Mouse (Mus musculus) layer of hippocampus, postnatal 10 days (tissue): ENCODE measurements around the gene A630076J17Rik. TPM values are rescaled to one million over a fixed set of nuclear protein-coding genes. Genes with fewer than 3 reads are reported as not detected.

Experiments used
- DNase-seq, 2 experiments: peaks; one replicate each; pipeline ENCODE4 v3.0.0; 2021; ENCODE audit warnings: low spot score in 2 of 2
- total RNA-seq, 2 experiments: library from RNA; stranded (reverse); gene quantifications; 2 replicates each; pipeline ENCODE4 v1.2.3; 2021

A630076J17Rik gene
- total RNA-seq, 2 experiments from 2014 or later = not detected

DNA sequence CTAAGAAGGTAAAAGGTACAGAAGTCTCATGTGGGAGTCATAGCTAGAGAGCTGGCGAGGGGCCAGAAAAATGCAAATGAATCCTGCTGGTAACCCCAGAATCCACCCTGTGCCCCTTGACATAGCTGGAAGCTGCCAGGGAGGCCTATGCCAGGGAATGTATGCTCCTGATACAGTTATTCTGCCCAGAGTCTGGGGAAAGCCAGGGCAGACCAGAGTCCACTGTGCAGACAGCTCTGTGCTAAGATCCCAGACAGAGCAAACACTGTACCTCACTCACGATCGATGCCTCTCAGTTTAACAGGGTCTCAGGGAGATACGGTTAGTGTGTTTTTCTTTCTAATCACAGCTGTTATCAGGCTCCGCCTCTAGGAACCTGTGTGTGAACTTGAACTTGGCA, 592 bp upstream of the A630076J17Rik start:
- no peak for DNase-seq

DNA sequence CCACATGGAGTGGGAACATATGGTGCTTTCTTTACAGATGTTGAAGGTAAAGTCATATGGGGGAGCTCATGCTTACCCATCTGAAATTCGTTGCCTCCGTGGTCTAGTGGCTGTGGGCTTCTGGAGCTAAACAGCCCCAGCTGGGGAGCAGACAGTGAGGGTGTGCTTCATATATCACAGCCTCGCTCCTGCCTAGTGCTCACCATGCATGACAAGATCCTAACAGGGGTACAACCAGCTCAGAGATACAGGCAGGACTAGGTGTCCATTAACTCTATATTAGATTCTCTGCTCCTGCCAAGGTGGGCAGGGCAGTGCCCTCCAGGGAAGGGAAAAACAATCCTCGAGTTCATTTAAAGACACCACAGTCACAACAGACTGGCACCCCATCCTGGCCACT, 788 bp downstream of the A630076J17Rik start:
- no peak for DNase-seq

DNA sequence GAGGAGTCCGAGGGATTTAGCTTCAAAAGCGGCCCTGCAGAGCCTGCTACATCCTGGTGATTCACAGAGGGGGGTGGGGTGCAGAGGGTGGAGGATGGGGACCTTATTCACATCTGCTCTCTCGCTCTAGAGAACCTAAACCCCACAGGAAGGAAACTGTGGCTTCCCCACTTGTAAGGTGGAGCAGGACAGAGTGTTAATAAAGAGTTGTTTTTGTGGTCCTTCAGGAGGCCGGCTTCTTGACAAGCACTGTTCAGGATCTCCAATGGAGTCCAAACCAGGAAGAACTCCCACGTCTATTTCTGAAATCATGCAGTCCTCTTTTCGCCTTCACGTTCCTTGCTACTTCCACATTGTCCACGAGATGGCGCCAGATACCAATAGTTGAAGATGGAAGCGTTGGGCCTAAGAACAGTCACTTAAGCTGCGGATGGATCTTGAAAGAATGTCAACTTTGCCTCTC, 3.0 kb downstream of the A630076J17Rik start:
- peak; percentile 94 to 95 for DNase-seq

DNA sequence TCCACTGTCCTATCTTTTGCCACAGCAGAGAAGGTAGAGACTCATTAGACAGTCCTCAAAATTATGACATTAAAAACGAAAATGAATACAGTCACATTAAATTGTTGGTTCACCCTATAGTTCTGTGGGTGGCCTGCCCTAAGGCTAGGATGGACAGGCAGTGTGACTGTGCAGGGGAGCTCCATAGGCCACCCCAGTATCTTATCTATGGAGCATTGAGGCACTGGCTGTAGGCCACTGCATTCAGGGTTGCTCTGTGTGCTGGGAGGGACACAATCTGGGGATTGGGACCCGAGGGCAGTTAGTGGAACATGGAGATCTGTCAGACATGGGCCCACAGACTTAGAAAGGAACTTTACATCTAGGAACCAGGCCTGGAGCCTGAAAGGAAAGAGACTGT, 3.5 kb downstream of the A630076J17Rik start:
- no peak for DNase-seq

DNA sequence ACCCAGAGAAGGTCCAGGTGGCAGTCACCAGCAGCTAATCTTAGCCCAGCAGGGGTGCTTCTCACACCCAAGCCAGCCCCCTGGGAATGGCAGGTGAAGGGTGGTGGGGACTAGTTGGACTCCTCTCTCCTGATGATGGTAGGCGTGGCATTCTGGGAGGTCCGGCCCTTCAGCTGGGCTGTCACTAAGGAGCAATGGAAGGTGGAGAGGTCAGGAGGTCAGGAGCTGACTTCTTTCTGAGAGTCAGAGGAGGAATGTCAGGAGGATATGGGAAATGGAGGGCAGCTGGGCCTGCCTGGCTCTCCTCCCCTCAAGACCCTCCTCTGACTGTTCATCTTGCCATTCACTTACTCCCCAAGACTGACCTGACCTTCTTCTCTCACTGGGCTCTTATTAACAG, 7.6 kb downstream of the A630076J17Rik start:
- DNase-seq = no peak

DNA sequence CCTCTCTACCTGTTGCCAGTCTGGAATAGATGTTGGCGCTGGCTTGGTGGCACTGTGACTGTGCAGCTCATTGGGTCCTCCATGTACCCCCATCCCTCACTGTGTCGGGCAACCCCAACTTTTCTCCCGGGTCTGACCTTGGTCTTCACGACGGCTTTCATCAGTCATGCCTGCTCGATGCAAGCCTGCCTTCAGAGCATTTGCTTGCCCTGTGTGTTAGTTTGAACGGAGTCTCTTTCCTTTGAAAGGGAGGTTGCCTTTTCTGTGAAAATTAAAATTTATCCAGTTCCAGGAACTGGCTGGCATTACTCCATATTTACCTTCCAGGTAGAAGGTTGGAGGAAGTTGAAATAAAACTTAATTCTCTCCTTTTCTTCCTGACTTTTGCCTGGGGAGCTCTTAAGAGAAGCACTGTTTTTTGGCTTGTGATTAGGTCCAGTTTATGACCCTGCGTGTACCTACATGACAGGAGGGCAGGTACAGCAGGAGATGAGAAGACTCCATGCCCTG, 8.1 kb downstream of the A630076J17Rik start:
- DNase-seq = no peak

DNA sequence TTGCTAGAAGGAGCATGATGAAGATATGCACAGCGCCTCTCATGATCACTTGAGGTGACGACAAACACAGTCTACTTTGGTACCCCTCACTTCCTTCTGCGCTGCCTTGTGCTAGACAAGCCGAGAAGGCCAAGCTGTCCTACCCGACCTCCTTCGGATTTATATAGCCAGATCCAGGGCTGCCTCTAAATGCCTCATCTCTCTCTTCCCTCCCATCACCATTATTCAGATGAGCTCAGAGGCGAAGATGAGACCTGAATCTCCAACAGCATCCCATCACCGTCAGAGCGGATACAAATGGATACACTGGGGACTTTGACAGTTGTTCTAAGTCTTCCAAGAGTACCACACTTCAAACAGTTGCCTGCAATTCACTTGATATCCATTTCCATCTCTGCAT, 9.2 kb downstream of the A630076J17Rik start, which contains the start of gene Prok1:
Gene Prok1, minus strand, starts transcription at position 101 of the 400 bp plus-strand sequence.
- DNase-seq = no peak

DNA sequence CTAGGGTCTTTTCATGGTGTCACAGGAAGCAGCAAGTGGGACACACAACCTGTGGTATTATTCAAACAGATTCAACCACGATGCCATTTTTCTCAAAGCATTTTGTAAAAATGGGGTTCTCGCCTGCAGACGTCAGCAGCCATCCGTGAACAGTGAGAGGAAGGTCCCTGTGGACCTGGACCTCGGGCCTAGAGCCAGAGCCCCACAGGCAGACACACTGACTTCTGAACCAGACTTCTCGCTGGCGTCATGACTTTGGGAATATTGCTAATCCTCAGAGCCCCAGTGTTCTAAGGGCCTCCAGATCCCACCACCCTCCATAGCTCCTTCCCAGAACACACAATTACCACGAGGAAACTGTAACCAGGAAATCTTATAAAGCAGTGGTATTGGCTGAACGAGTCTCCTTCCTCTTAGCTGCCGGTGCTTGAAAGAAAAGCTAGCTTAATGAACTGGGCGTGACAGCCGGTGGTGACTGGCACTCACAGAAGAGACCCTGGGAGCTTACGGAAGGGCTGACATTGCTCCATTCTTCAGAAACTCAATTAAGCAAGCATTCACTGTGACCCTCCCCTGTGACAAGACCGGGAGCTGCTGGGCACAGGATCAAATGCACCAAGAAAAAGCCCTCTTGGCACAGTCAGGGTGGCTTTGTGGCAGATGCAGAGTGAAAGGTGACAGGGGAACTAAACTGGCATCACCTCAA, 11.1 kb downstream of the A630076J17Rik start:
- no peak for DNase-seq

DNA sequence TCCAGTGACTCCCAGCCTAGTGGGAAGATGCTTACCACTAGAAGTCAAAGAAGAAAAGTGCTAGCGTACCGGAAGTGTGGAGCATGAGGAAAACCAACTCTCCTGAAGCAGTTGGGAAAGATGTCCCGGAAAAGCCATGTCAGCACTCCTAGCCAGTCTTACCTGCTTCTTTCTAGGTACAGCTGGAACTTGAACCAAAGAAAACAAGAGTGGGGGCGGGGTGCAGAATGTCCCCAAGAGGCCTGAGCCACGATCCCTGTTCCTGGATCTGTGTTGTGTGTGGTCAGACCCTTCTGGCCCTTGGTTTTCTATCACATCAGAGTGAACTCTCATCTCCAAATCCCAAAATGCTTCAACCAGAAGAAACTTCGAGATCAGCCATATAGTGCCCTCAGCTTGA, 16.5 kb downstream of the A630076J17Rik start:
- no peak for DNase-seq

DNA sequence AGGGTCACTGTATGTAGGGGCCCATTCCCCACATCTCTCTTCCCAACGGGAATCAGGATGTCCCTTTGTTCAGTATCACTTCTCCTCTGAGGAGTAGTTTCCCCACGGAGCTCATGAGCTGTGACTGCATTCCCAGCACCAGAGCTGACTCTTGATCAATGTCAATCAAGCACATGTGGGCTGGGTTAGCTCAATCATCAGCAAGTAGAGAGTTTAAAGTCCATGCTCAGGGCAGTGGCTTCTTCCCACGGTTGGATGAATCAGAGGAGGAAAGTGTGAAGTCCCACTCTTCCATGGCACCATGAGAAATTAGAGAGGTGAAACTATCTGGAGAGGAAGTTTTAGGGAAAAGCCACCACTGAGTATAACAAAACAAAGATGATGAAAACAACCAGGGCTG, 18.6 kb downstream of the A630076J17Rik start:
- no peak for DNase-seq

DNA sequence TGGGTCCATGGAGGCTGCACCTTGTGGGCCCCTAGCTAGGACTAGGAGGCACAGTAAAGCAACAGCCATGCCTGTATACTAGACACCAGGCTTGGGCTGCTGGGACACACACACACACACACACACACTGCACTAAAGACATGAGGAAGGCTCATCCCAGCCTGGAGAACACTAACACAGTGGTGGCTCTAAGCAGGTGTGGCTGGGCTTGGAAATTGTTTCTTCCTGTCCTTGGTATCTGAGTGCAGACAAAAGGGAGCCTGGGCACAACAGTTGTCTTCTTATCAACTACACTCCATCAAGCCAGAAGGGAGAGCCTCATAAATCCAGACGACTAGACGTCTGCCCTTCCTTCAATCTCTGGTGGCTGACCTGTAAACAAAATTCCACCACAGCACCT, 19.9 kb downstream of the A630076J17Rik start:
- no peak for DNase-seq

DNA sequence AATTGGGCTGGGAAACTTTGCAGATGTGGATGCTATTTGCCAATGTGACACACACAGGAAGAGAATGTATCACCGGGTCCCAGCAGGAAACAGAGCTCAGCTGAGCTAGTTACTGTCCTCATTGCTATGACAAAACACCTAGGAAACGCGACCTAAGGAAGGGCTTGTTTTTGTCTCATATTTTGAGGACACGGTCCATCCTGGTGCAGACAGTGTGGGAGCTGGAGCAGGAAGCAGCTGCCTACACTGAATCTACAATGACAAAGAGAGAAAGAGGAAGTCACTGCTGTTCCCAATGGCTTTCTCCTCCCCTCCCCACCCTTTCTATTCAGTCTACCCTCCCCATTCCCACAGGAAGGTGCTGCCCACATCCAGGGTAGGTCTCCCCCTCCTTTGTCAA, 21.6 kb downstream of the A630076J17Rik start:
- DNase-seq = no peak

DNA sequence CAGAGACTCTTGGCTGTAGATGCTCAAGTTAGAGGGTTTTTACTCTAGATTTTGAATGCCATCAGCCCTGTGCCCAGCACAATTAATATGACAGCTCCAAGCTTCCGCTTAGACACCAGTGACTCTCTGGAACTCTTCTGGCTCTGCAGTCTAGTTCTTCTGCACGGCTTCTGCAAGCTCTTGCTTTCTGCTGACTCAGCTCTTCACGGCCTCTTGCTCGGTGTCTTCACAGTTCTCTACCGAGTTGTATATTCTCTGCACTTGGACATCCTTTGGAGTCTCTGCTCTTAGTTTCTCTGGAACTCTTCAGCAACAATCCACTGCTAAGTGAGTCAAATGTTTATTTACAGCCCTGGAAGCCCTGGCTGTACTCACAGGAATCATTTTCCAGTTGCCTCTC, 23.5 kb downstream of the A630076J17Rik start:
- DNase-seq = no peak

DNA sequence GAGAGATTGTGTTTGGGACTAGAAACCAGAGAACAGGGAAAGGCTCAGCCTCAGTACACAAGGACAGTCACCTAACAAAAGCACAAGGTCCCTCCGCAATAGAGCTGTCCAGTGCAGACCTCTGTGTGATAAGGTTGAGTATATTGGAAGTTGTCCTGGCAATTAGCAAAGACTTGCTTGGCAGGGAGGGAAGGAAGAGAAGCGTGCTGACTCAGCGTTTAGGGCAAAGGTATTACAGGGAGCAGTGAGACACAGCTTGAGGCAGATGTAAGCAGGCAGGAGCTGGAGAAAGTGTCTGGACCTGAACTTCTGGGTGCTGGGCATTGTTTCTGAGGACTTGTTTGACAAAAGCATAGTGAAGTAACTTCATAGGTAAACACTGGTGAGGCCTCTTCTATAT, 25.6 kb downstream of the A630076J17Rik start:
- DNase-seq = no peak

DNA sequence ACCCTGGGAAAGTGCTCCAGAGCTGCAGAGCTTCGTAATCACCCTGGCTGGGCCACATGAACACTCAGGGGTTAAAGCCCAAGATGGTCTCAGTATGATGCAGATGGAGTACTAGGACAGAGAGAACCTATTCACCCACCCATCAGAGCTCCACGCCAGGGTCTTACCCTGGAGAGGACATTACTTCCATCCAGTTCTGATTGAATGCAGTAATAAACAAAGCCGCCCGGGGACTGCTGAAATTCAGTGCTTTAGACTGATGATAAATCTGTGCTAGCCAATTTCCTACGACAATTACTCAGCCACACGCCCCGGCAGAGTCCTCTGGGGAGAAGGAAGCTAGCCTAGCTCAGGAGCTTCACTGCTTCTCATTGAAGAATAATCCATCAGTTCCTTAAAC, 26.3 kb downstream of the A630076J17Rik start:
- DNase-seq = no peak

DNA sequence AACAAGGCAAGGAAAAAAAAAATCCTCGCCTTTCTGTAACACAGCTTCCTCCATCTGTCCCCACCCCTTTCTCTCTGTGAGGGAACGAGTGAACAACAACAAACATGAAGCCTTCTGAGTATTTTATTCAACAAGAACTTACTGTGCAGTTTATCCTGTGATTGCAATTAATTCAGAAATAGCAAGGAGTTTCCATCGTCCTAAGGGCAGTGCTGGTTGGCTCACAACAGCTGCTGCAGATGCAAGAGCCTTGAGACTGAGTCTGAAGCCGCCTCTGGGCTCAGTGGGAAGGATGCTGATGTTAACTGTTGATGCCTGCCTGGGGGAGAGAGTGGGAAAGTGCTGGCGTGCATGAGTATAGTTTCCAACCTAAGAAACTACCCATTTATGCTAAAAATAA, 27.5 kb downstream of the A630076J17Rik start:
- DNase-seq = no peak

DNA sequence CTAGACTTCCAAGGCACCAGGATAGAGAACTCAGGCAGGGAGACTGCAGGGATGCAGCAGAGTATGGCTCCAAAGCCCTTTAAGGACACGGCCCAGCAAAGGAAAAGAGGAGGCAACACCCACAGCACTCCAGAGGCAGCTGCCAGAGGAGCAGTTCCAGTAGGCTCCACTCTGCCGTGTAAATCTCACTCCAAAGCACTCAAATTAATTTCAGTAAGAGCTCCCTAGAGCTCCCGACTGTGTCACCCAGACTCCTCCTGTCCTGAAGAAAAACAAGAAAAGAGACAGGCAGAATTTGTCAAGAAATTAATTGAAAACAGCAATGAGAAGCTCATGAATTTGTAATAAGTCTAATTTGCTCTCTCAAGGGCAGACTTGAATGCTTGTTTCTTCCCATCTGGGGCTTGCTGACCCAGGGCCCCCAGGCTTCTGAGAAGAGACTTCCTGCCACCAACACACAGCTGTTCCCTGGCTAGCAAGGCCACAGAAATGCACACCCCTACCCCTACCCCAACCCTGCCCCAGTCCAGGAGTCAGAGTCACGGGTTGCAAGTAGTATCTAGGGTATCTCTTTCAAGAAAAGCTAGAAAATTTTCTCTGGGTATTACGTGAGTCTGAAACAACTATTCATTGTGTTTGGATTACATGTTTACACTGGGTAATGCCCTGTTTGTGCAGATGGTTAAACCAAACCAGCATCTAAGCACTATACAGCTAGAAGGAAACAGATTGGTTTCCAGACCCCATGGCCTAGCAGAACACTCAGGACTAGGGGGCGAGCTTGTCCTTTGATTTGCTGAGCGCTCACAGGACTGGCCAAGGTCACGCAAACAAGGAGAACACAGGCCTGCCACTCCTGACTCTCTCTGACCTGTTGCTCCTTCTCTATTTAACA, 30.8 kb downstream of the A630076J17Rik start:
- peak in 1 of 2 experiments; percentile 35 for DNase-seq

DNA sequence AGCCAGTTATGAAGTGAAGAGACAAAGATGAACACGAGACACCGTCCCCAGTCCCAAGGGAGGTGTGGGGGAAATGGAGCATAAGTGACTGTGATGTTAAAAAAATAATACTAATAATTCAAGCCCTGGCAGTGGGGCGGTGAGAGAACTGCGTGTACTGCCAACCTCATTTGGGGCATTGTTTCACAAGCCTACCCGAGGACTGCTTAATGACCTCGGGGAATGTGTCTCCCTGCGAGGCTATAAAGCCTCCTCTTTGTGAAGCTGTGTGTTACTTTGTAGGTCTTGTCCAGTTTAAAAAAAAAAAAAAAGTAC, 31.4 kb downstream of the A630076J17Rik start:
- DNase-seq = no peak

DNA sequence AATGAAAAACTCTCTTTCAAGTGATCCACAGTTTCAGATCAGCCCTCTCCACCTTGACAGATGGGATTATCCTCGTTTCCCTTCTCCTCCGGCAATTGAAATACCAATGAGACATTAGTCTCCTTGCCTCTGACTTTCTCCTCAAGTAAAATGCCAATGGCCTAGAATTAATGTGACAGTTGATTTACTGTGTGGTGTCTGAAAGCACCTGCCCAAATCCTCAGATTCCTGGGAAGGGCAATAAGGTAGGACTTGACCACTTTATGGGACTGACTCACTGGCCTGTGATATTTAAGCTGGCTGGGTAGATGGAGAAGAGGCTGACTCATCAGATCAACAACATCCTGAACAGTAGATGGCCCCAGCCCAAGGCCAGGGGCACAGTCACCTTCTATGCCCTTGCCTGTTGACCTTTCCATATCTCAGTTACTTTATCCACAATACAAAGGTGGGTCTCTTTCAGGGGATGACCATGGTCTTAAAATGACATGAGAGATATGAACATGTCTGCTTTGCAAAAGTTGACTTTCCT, 36.5 kb downstream of the A630076J17Rik start:
- no peak for DNase-seq

DNA sequence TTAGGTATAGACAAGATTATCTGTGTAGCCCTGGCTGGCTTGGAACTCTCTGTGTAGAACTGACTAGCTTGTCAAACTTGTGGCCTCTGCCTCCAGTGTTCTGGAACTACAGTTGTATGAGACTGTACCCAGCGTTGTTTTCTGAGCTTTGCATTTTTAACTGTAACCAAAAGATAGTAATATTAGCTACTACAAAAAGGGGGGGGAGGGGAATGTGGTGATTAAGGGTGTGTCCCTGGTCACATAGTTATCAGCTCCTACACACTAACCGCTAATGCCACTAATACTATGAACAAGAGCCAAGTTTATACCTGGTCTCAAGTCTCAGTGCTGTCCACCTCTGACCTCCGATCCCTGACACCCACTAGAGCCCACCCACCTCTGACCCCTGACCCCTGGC, 42.0 kb downstream of the A630076J17Rik start:
- no peak for DNase-seq

DNA sequence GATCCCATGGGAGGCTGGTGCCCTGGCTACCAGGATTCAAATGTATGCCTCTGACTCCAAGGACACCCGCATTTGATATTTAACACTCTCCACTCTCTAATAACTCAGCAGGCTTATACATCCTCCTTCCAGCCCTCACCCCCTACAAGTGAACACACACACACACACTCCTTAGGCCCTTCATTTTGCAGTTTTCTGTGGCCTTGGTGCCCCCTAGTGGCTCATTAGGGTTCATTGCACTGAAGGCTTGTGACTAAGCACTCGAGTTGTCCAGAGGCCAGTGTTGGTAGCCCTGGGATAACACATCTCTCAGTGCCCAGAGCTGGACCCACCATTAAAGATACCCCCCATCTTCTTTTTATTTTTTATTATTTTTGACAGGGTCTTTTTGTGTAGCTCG, 43.4 kb downstream of the A630076J17Rik start:
- peak; percentile 72 to 81 for DNase-seq

DNA sequence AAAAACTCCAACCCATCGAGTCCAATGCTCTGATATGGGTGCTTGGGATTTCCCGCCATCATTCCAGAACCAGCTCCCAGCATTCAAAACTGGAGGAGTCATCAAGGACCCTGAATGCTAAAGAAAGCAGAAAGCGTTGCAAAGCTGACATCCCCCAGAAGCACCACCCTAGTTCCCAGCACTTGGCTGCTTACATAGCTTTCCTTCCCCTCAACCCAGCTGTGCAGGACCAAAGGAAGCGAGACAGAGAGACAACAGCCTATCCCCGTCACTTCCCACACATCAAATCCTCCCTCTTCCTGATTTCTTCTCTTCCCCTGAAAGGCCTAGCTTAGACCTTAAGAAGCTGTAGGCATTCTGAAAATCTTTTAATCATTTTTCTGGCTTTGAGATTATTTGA, 44.9 kb downstream of the A630076J17Rik start:
- DNase-seq = no peak
